Mouse (Mus musculus): ENCODE results near the gene Zkscan3. TPM values are rescaled to one million over a fixed set of nuclear protein-coding genes. Genes with fewer than 3 reads are reported as not detected.
A peak's percentile ranks its signal among the peaks of the same experiment; 100 is the strongest.

Gene Zkscan3
- polyA plus RNA-seq (2016; fragmentation: Nextera tagmentation; extraction: Ambion mirVana) = 84.9 and 87.6 TPM in 2 replicates

GRCm38 (mm10) chr13:21402287-21402846 lies at the start of gene Zkscan3:
Gene Zkscan3, minus strand, starts transcription at chr13:21402755.
- H3K4me3 ChIP-seq = peak within 1 kb of the TSS; percentile 87
- H3K9me3 ChIP-seq = no peaks in the 10 kb centered on the region
- peak within 1 kb of the TSS; percentile 94 for H3K27ac ChIP-seq
- peaks cover 26% of the 10 kb centered on the region for H3K36me3 ChIP-seq (replicated peaks)
- H3K4me1 ChIP-seq = peaks cover 16% of the 10 kb centered on the region
- peaks cover 3% of the 10 kb centered on the region; the same call in 1 of the 2 replicates for H3K27me3 ChIP-seq (ENCODE audit: poor library complexity, severe bottlenecking)
- WGBS = under 1% methylated on average over 35 of the region's 35 CpGs
- DNase-seq (ENCODE audit: extremely low spot score, low spot score) = peak; percentile 83

GRCm38 (mm10) chr13:21447856-21448614 lies 45.5 kb upstream of the Zkscan3 start:
- Histone ChIP-seq H3K4me3 (no peak overlapping the region), H3K36me3 (replicated peaks) (peaks cover 76% of the 10 kb centered on the region), H3K4me1 (peaks cover 10% of the 10 kb centered on the region), H3K27ac (no peak overlapping the region), H3K9me3 (no peaks in the 10 kb centered on the region), H3K27me3 (ENCODE audit: poor library complexity, severe bottlenecking) (no peaks in the 10 kb centered on the region)
- DNase-seq (ENCODE audit: extremely low spot score, low spot score) = no peak
- WGBS = 84% methylated on average over 16 of the region's 16 CpGs

GRCm38 (mm10) chr13:21446796-21447195 lies 44.2 kb upstream of the Zkscan3 start:
- Histone ChIP-seq H3K36me3 (replicated peaks) (peaks cover 80% of the 10 kb centered on the region), H3K27ac (no peak overlapping the region), H3K27me3 (ENCODE audit: poor library complexity, severe bottlenecking) (no peaks in the 10 kb centered on the region), H3K4me3 (no peak overlapping the region), H3K9me3 (no peaks in the 10 kb centered on the region), H3K4me1 (no peaks in the 10 kb centered on the region)
- 86% methylated on average over 9 of the region's 9 CpGs for WGBS
- DNase-seq (ENCODE audit: extremely low spot score, low spot score) = no peak

GRCm38 (mm10) chr13:21441207-21441572 lies 38.6 kb upstream of the Zkscan3 start:
- Histone ChIP-seq H3K4me1 (peaks cover 20% of the 10 kb centered on the region), H3K27me3 (ENCODE audit: poor library complexity, severe bottlenecking) (no peaks in the 10 kb centered on the region), H3K9me3 (no peaks in the 10 kb centered on the region; the same call in 1 of the 2 replicates), H3K4me3 (peak overlapping the region; percentile 64), H3K36me3 (replicated peaks) (peaks cover 37% of the 10 kb centered on the region), H3K27ac (peak overlapping the region; percentile 87)
- WGBS = 16% methylated on average over 10 of the region's 10 CpGs
- no peak for DNase-seq (ENCODE audit: extremely low spot score, low spot score)

- peak; percentile 83 for DNase-seq (ENCODE audit: extremely low spot score, low spot score)
- H3K9me3 ChIP-seq = no peaks in the 10 kb centered on the region; the same call in 1 of the 2 replicates
- no peaks in the 10 kb centered on the region for H3K27me3 ChIP-seq (ENCODE audit: poor library complexity, severe bottlenecking)
- peaks cover 20% of the 10 kb centered on the region for H3K4me1 ChIP-seq
- peaks cover 32% of the 10 kb centered on the region for H3K36me3 ChIP-seq (replicated peaks)
- H3K27ac ChIP-seq = peak within 1 kb of the TSS; percentile 87
- 1% methylated on average over 32 of the region's 32 CpGs for WGBS
- peak within 1 kb of the TSS; percentile 64 for H3K4me3 ChIP-seq
Observed at GRCm38 (mm10) chr13:21440503-21441206, 38.1 kb upstream of the Zkscan3 start, which contains the start of gene Pgbd1. Gene Pgbd1, minus strand, starts transcription at chr13:21441058.

GRCm38 (mm10) chr13:21435476-21435875 lies 32.9 kb upstream of the Zkscan3 start:
- no peak for DNase-seq (ENCODE audit: extremely low spot score, low spot score)

GRCm38 (mm10) chr13:21427631-21428030 lies 25.1 kb upstream of the Zkscan3 start:
- Histone ChIP-seq H3K4me3 (no peak overlapping the region), H3K27ac (no peak overlapping the region), H3K27me3 (ENCODE audit: poor library complexity, severe bottlenecking) (no peaks in the 10 kb centered on the region), H3K36me3 (replicated peaks) (peaks cover 4% of the 10 kb centered on the region; the same call in 1 of the 2 replicates), H3K4me1 (no peaks in the 10 kb centered on the region), H3K9me3 (no peaks in the 10 kb centered on the region)
- no peak for DNase-seq (ENCODE audit: extremely low spot score, low spot score)
- 89% methylated on average over 1 of the region's 1 CpGs for WGBS

More at GRCm38 (mm10) chr13:21435476-21435875, 32.9 kb upstream of the Zkscan3 start:
- H3K9me3 ChIP-seq = no peaks in the 10 kb centered on the region; the same call in 1 of the 2 replicates
- no peaks in the 10 kb centered on the region for H3K27me3 ChIP-seq (ENCODE audit: poor library complexity, severe bottlenecking)
- 0 out of 2 replicates have a peak, but pooled peaks cover 4% of the 10 kb centered on the region for H3K36me3 ChIP-seq (replicated peaks)
- no peak overlapping the region for H3K4me3 ChIP-seq
- peaks cover 8% of the 10 kb centered on the region for H3K4me1 ChIP-seq
- 86% methylated on average over 4 of the region's 4 CpGs for WGBS
- H3K27ac ChIP-seq = no peak overlapping the region

GRCm38 (mm10) chr13:21423301-21423700 lies 20.7 kb upstream of the Zkscan3 start:
- Histone ChIP-seq H3K27ac (no peak overlapping the region), H3K36me3 (replicated peaks) (no peaks in the 10 kb centered on the region; the same call in 1 of the 2 replicates), H3K4me1 (no peaks in the 10 kb centered on the region), H3K4me3 (no peak overlapping the region), H3K27me3 (ENCODE audit: poor library complexity, severe bottlenecking) (no peaks in the 10 kb centered on the region), H3K9me3 (no peaks in the 10 kb centered on the region)
- DNase-seq (ENCODE audit: extremely low spot score, low spot score) = no peak
- WGBS = 75% methylated on average over 5 of the region's 5 CpGs

- DNase-seq (ENCODE audit: extremely low spot score, low spot score) = no peak
- Histone ChIP-seq H3K27ac (no peak overlapping the region), H3K36me3 (replicated peaks) (no peaks in the 10 kb centered on the region), H3K9me3 (no peaks in the 10 kb centered on the region), H3K27me3 (ENCODE audit: poor library complexity, severe bottlenecking) (no peaks in the 10 kb centered on the region), H3K4me1 (peaks cover 8% of the 10 kb centered on the region), H3K4me3 (no peak overlapping the region)
- 70% methylated on average over 6 of the region's 6 CpGs for WGBS
Observed at GRCm38 (mm10) chr13:21418865-21419264, 16.3 kb upstream of the Zkscan3 start.

GRCm38 (mm10) chr13:21417298-21418010 lies 14.9 kb upstream of the Zkscan3 start:
- no peaks in the 10 kb centered on the region for H3K36me3 ChIP-seq (replicated peaks)
- no peak overlapping the region for H3K27ac ChIP-seq
- 83% methylated on average over 6 of the region's 6 CpGs for WGBS
- H3K4me3 ChIP-seq = no peak overlapping the region
- peaks cover 8% of the 10 kb centered on the region for H3K4me1 ChIP-seq
- no peaks in the 10 kb centered on the region for H3K27me3 ChIP-seq (ENCODE audit: poor library complexity, severe bottlenecking)
- no peak for DNase-seq (ENCODE audit: extremely low spot score, low spot score)
- no peaks in the 10 kb centered on the region for H3K9me3 ChIP-seq

GRCm38 (mm10) chr13:21415750-21416149 lies 13.2 kb upstream of the Zkscan3 start:
- Histone ChIP-seq H3K4me3 (no peak overlapping the region), H3K27ac (no peak overlapping the region), H3K36me3 (replicated peaks) (no peaks in the 10 kb centered on the region), H3K4me1 (peaks cover 8% of the 10 kb centered on the region), H3K9me3 (no peaks in the 10 kb centered on the region), H3K27me3 (ENCODE audit: poor library complexity, severe bottlenecking) (no peaks in the 10 kb centered on the region)
- 95% methylated on average over 2 of the region's 2 CpGs for WGBS
- DNase-seq (ENCODE audit: extremely low spot score, low spot score) = no peak

GRCm38 (mm10) chr13:21415266-21415665 lies 12.7 kb upstream of the Zkscan3 start:
- H3K36me3 ChIP-seq (replicated peaks) = no peaks in the 10 kb centered on the region
- no peak for DNase-seq (ENCODE audit: extremely low spot score, low spot score)
- H3K4me3 ChIP-seq = no peak overlapping the region
- no peaks in the 10 kb centered on the region for H3K9me3 ChIP-seq
- WGBS = 83% methylated on average over 4 of the region's 4 CpGs
- H3K4me1 ChIP-seq = peaks cover 8% of the 10 kb centered on the region
- no peak overlapping the region for H3K27ac ChIP-seq
- H3K27me3 ChIP-seq (ENCODE audit: poor library complexity, severe bottlenecking) = 0 out of 2 replicates have a peak, but pooled peaks cover 2% of the 10 kb centered on the region
